Mouse (Mus musculus): ENCODE measurements around the gene B130006D01Rik. TPM values are rescaled to one million over a fixed set of nuclear protein-coding genes. Genes with fewer than 3 reads are reported as not detected.

B130006D01Rik gene
- polyA plus RNA-seq, 1 experiment, result 2.1 TPM

DNA sequence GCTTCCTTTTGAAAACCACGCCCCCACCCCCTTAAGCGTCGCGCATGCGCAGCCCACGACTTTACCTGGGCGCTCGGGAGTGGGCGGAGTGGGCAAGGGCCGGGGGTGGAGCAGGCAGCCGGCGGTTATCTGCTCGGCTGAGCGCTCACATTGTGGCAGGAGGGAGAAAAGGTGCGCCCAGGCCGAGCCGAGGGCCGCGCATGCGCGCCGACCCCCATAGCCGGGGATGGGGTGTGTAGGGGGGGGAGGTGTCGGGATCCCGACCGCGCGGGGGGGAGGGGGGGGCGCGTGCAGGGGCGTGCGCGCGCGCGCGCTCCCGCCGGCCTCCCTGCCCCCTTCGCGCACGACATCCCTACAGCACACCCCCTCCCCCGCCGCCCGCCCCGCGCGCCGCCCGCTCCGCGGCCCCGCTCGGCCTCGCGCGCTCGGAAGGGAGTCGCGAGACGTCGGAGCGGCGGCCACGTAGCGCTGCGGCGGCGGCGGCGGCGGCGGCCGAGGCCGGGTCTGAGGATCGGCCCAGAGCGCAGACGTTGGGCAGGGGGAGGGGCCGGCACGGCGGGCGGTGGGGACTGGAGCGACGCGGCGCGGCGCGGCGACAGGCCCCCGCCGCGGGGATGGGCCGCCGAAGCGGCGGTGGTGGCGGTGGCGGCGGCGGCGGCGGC, 10.7 kb upstream of the B130006D01Rik start, which contains the start of gene Zfp652:
Zfp652 (plus strand) TSS at position 111 of the 662 bp plus-strand sequence.
- peaks cover 26% of the 10 kb centered on the region for H3K4me1 ChIP-seq (ENCODE audit: control insufficient read depth, insufficient read depth, low read length)
- TF ChIP-seq POLR2A (IDR thresholded peaks at IDR 0.05; ENCODE audit: borderline replicate concordance, low read depth, low read length) (no peak), CTCF (IDR thresholded peaks at IDR 0.05; ENCODE audit: low read depth, low read length) (no peak)
- peak within 1 kb of the TSS; percentile 83 for H3K4me3 ChIP-seq (ENCODE audit: insufficient read depth, low read length)
- peak within 1 kb of the TSS; percentile 96 for H3K27ac ChIP-seq (ENCODE audit: insufficient read depth, low read depth, low read length)

DNA sequence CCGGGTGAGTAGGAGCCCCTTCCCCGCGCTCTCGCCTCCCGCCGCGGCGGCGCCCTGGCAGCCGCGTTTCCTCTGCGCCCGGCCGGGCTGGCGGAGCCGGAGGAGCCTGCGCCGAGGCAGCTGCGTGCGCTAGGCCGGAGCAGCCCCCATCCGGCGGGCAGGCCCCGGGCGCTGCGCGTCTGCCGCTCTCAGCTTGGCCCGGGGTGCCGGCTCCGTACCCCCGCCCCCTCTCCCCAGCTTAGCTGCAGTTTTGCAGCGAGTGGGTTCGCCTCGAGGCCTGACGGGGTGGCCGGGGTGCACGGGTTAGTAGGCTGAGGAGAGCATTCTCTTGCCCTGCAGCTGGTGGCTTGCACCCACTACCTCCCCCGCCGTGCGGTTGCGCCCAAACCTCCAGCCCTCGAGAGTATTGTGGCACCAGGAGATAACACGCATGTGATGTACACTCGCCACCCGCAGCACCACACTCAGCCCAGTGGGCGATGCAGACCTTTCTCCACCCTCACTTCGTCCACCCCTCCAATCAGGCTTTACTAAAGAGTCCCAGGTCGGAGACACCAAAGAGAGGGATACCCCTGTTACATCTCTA, 10.1 kb upstream of the B130006D01Rik start:
- Histone ChIP-seq H3K4me1 (ENCODE audit: control insufficient read depth, insufficient read depth, low read length) (peaks cover 22% of the 10 kb centered on the region), H3K27ac (ENCODE audit: insufficient read depth, low read depth, low read length) (peak overlapping the region; percentile 75), H3K4me3 (ENCODE audit: insufficient read depth, low read length) (peak overlapping the region; percentile 83)
- TF ChIP-seq POLR2A (IDR thresholded peaks at IDR 0.05; ENCODE audit: borderline replicate concordance, low read depth, low read length) (no peak), CTCF (IDR thresholded peaks at IDR 0.05; ENCODE audit: low read depth, low read length) (no peak)

DNA sequence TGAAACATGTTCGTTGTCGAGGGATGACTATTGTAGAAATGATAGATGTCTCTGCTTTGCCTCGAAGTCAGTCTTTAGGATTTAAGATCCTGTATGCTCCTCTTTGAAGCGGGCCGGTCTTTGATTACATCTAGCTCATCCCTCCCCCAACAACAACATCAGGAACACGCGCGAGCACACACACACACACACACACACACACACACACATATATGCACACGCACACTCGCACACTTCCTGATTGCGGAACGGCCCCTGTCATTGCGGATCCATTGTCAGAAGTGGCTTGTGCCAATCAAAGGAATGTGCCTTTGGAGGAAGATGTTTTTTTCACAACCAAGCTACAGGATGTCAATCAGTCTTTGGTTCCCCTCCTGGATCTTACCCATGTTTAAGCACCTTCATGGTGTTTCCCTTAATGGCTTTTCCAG, 9.6 kb upstream of the B130006D01Rik start:
- H3K27ac ChIP-seq (ENCODE audit: insufficient read depth, low read depth, low read length), result peak overlapping the region; percentile 75
- H3K4me1 ChIP-seq (ENCODE audit: control insufficient read depth, insufficient read depth, low read length), result peaks cover 21% of the 10 kb centered on the region
- TF ChIP-seq POLR2A (IDR thresholded peaks at IDR 0.05; ENCODE audit: borderline replicate concordance, low read depth, low read length), result no peak
- TF ChIP-seq CTCF (IDR thresholded peaks at IDR 0.05; ENCODE audit: low read depth, low read length), result no peak
- peak overlapping the region; percentile 83 for H3K4me3 ChIP-seq (ENCODE audit: insufficient read depth, low read length)

DNA sequence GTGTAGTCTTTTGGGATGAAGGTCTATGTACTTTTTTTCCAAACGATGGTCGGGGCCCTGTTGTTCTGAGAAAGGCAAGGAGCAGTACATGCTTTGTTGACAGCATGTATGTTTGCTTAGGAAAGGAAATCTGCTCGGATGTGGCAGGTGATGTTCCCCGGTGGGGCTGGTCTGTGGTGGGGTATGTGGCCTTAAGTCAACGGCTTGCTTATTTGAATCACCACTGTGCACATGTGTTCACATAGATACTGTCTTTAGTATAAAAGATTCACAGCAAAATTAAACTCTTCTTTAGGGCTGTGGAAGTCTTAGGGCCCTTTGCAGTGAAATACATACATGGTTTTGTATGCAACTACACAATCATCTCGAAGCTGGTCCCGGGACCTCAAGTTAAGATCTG, 9.0 kb upstream of the B130006D01Rik start:
- TF ChIP-seq CTCF (IDR thresholded peaks at IDR 0.05; ENCODE audit: low read depth, low read length) (no peak), POLR2A (IDR thresholded peaks at IDR 0.05; ENCODE audit: borderline replicate concordance, low read depth, low read length) (no peak)
- Histone ChIP-seq H3K4me1 (ENCODE audit: control insufficient read depth, insufficient read depth, low read length) (peaks cover 23% of the 10 kb centered on the region), H3K27ac (ENCODE audit: insufficient read depth, low read depth, low read length) (peak overlapping the region; percentile 40), H3K4me3 (ENCODE audit: insufficient read depth, low read length) (peak overlapping the region; percentile 83)

DNA sequence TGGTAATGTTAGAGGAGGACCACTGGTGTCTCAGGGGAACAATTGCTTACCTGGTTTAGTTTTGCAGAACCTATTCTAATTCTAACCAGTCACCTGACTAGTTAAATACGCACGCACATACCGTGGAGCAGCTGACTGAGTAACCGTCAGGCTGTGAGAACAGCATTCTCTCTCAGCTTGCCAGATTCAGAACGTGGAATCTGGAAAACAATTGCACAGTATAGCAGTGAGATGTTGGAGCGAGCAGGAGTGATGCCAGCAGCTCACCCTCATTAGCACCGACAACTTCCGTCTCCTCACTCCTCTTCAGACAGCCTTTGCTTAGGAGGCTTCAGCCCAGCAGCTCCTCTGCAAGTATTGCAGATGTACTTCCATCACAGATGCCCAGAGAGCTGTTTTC, 7.3 kb upstream of the B130006D01Rik start:
- peaks cover 25% of the 10 kb centered on the region for H3K4me1 ChIP-seq (ENCODE audit: control insufficient read depth, insufficient read depth, low read length)
- TF ChIP-seq POLR2A (IDR thresholded peaks at IDR 0.05; ENCODE audit: borderline replicate concordance, low read depth, low read length) (no peak), CTCF (IDR thresholded peaks at IDR 0.05; ENCODE audit: low read depth, low read length) (no peak)
- H3K27ac ChIP-seq (ENCODE audit: insufficient read depth, low read depth, low read length), result no peak overlapping the region

DNA sequence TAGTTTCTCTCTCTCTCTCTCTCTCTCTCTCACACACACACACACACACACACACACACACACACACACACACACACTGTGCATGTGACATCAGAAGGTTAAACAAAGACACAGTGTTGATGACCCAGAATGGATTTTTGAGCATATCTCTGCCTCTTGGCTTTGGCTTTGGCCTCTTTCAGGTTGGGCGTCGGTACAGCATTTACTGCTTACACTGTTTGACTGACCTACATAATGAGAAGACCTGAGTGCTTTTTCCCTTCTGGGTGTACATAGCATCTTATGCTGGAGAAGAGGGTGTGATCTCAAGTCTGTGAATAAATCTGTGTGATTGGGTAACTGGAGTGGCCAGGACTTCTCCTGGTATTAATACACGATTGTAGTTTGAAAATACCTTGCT, 4.0 kb upstream of the B130006D01Rik start:
- H3K4me3 ChIP-seq (ENCODE audit: insufficient read depth, low read length), result no peak overlapping the region
- H3K4me1 ChIP-seq (ENCODE audit: control insufficient read depth, insufficient read depth, low read length), result peaks cover 22% of the 10 kb centered on the region
- no peak for TF ChIP-seq CTCF (IDR thresholded peaks at IDR 0.05; ENCODE audit: low read depth, low read length)
- TF ChIP-seq POLR2A (IDR thresholded peaks at IDR 0.05; ENCODE audit: borderline replicate concordance, low read depth, low read length), result no peak
- no peak overlapping the region for H3K27ac ChIP-seq (ENCODE audit: insufficient read depth, low read depth, low read length)

More for the DNA sequence above, 7.3 kb upstream of the B130006D01Rik start:
- H3K4me3 ChIP-seq (ENCODE audit: insufficient read depth, low read length), result no peak overlapping the region

DNA sequence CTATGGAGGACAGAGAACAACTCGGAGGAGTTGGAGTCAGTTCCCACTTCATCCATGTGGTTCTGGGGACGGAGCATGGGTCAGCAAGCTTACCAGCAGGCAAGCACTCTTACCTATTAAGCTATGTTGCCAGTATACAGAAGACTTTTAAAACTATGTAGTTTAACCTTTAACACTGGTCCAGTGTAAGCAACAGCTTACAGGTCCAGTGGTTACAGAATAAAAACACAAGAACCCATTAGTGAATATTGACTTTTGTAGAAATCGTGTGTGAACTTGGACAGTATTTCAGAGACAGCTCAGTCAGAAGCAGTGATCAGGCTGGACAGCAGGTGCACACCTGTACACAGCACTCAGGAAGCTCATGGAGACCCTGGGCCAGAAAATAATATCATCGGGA, 1.1 kb downstream of the B130006D01Rik start:
- Histone ChIP-seq H3K4me1 (ENCODE audit: control insufficient read depth, insufficient read depth, low read length) (peaks cover 19% of the 10 kb centered on the region), H3K27ac (ENCODE audit: insufficient read depth, low read depth, low read length) (no peak overlapping the region), H3K4me3 (ENCODE audit: insufficient read depth, low read length) (no peak overlapping the region)
- no peak for TF ChIP-seq CTCF (IDR thresholded peaks at IDR 0.05; ENCODE audit: low read depth, low read length)

DNA sequence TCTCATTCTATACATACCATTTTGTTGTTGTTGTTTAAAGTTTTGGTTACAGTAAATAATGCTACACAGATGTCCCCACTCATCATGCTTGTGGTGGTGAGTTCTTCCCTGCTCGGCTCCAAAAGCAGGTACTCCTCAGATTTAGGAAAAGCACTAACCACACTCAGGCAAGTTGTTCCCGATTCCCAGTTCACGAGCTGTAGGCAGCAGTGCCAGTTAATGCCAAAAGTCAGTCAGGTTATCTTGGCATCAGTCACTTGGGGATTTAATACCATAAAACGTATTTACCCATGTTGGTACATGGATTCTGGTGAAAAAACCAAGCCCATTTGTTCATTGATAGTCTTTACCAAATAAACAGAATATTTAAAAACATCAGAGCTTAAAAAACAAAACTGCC, 2.8 kb downstream of the B130006D01Rik start:
- no peak overlapping the region for H3K4me3 ChIP-seq (ENCODE audit: insufficient read depth, low read length)
- TF ChIP-seq POLR2A (IDR thresholded peaks at IDR 0.05; ENCODE audit: borderline replicate concordance, low read depth, low read length) (no peak), CTCF (IDR thresholded peaks at IDR 0.05; ENCODE audit: low read depth, low read length) (no peak)
- H3K27ac ChIP-seq (ENCODE audit: insufficient read depth, low read depth, low read length), result no peak overlapping the region
- peaks cover 19% of the 10 kb centered on the region for H3K4me1 ChIP-seq (ENCODE audit: control insufficient read depth, insufficient read depth, low read length)

DNA sequence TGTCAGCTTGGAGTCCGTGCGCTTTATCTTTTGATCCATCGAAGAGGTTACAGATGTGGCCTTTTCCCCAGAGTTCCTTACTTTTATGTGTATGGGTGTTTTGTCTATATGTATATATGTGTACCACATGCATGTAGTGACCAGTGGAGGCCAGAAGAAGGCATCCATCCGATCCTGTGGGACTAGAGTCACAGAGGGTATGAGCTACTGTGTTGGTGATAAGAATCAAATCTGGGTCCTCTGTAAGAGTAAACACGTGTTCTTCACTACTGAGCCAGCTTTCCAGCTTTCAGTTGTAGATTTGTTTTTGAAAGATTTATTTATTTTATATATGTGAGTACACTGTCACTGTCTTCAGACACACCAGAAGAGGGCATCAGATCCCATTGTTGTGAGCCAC, 4.6 kb downstream of the B130006D01Rik start:
- Histone ChIP-seq H3K4me3 (ENCODE audit: insufficient read depth, low read length) (no peak overlapping the region), H3K27ac (ENCODE audit: insufficient read depth, low read depth, low read length) (no peak overlapping the region), H3K4me1 (ENCODE audit: control insufficient read depth, insufficient read depth, low read length) (peaks cover 19% of the 10 kb centered on the region)
- no peak for TF ChIP-seq CTCF (IDR thresholded peaks at IDR 0.05; ENCODE audit: low read depth, low read length)
- TF ChIP-seq POLR2A (IDR thresholded peaks at IDR 0.05; ENCODE audit: borderline replicate concordance, low read depth, low read length), result no peak

Data from bone marrow macrophage, adult 2 months (primary cell).